Mouse (Mus musculus) bone marrow, adult 2 months (tissue): ENCODE data around the gene Il18bp.

Source experiments
- CTCF ChIP-seq: fragments of 200-500 bp; IDR thresholded peaks from 2 replicates; pipeline ENCODE4 v1.5.1; 2011; ENCODE audit warnings: low read length, control low read depth; ENCODE audit not compliant: control insufficient read depth, insufficient read depth
- POLR2A ChIP-seq: fragments of 200-500 bp; IDR thresholded peaks from 2 replicates; pipeline ENCODE4 v1.6.1; 2011; ENCODE audit warnings: low read depth, mild to moderate bottlenecking, control low read depth, low read length, borderline replicate concordance; ENCODE audit not compliant: control insufficient read depth

GRCm38 (mm10) chr7:102016936-102017335 lies 1.6 kb downstream of the Il18bp start:
- TF ChIP-seq POLR2A (no peak), CTCF (no peak)
